Mouse (Mus musculus) liver, adult 2 months (tissue): ENCODE data around the gene Med27. TPM values are rescaled to one million over a fixed set of nuclear protein-coding genes. Genes with fewer than 3 reads are reported as not detected.

Experiments
- DNase-seq: peaks from one replicate; pipeline ENCODE4 v3.0.0-alpha.2; 2011; ENCODE audit warnings: low read depth, low spot score; ENCODE audit errors: extremely low read depth
- H3K27ac ChIP-seq: fragments of 200-500 bp; replicated peaks from 2 replicates; pipeline ENCODE4 v1.5.1; 2012; ENCODE audit warnings: low read depth, mild to moderate bottlenecking, control low read depth, inconsistent platforms, low read length; ENCODE audit not compliant: insufficient read depth
- H3K27me3 ChIP-seq: fragments of 200-500 bp; 2 replicates; pipeline ENCODE4 v1.6.1; 2012; ENCODE audit warnings: mild to moderate bottlenecking, moderate library complexity, low read length, inconsistent platforms; ENCODE audit not compliant: control insufficient read depth, insufficient read depth
- H3K36me3 ChIP-seq: fragments of 200-500 bp; 2 replicates; pipeline ENCODE4 v1.6.1; 2012; ENCODE audit warnings: low read length, inconsistent platforms; ENCODE audit not compliant: control insufficient read depth, insufficient read depth
- H3K4me1 ChIP-seq: fragments of 200-500 bp; 2 replicates; pipeline ENCODE4 v1.6.1; 2011; ENCODE audit warnings: low read length; ENCODE audit not compliant: control insufficient read depth, insufficient read depth
- H3K4me3 ChIP-seq: fragments of 200-500 bp; 2 replicates; pipeline ENCODE4 v1.5.1; 2011; ENCODE audit warnings: low read depth, mild to moderate bottlenecking, control low read depth, low read length, moderate library complexity; ENCODE audit not compliant: insufficient read depth
- H3K79me2 ChIP-seq: fragments of 200-500 bp; 2 replicates; pipeline ENCODE4 v1.6.1; 2012; ENCODE audit warnings: inconsistent platforms, mild to moderate bottlenecking, low read length, moderate library complexity; ENCODE audit not compliant: control insufficient read depth, insufficient read depth
- H3K9ac ChIP-seq: fragments of 200-500 bp; 2 replicates; pipeline ENCODE4 v1.6.1; 2012; ENCODE audit warnings: low read depth, mild to moderate bottlenecking, control low read depth, inconsistent platforms, low read length
- CTCF ChIP-seq: fragments of 200-500 bp; IDR thresholded peaks from 2 replicates; pipeline ENCODE4 v1.5.1; 2011; ENCODE audit warnings: low read depth, low read length, control low read depth
- POLR2A ChIP-seq: fragments of 200-500 bp; IDR thresholded peaks from 2 replicates; pipeline ENCODE4 v1.6.1; 2011; ENCODE audit warnings: low read length, control low read depth; ENCODE audit not compliant: insufficient read depth; ENCODE audit errors: extremely low read depth
- WGBS: fragments of 180-500 bp; shearing (Covaris S2); methylation state at CpG from one replicate; pipeline ENCODE4 v1.1.7; 2018; 5-methylcytosine and 5-hydroxymethylcytosine counted together
- polyA plus RNA-seq: library from polyadenylated mRNA; depleted of rRNA; stranded (reverse); fragments of >200 nt; gene quantifications from 2 replicates; pipeline ENCODE4 v1.2.3, GENCODE M21; 2012
- total RNA-seq: library from RNA; depleted of rRNA; stranded (reverse); fragments of >200 nt; gene quantifications from 2 replicates; pipeline ENCODE4 v1.2.3, GENCODE M21; 2014

The Med27 gene
- total and polyA plus RNA-seq, 2 experiments, result 5.7 to 13.2 TPM

GRCm38 (mm10) chr2:29418498-29418897 is 71.9 kb downstream of the Med27 start:
- Histone ChIP-seq H3K27me3 (no peaks in the 10 kb centered on the region), H3K36me3 (peaks cover 2% of the 10 kb centered on the region; the same call in 1 of the 2 replicates), H3K4me3 (no peak overlapping the region), H3K9ac (no peak overlapping the region), H3K4me1 (peaks cover 7% of the 10 kb centered on the region), H3K79me2 (0 out of 2 replicates have a peak, but pooled peaks cover 2% of the 10 kb centered on the region), H3K27ac (no peak overlapping the region)
- TF ChIP-seq POLR2A (no peak), CTCF (no peak)
- no peak for DNase-seq
- WGBS, result 75% methylated on average over 6 of the region's 6 CpGs

- Histone ChIP-seq H3K36me3 (peaks cover 2% of the 10 kb centered on the region; the same call in 1 of the 2 replicates), H3K9ac (no peak overlapping the region), H3K27ac (no peak overlapping the region), H3K27me3 (no peaks in the 10 kb centered on the region), H3K79me2 (0 out of 2 replicates have a peak, but pooled peaks cover under 1% of the 10 kb centered on the region), H3K4me1 (peaks cover 7% of the 10 kb centered on the region), H3K4me3 (no peak overlapping the region)
- DNase-seq, result no peak
- WGBS, result 85% methylated on average over 5 of the region's 5 CpGs
- TF ChIP-seq POLR2A, result no peak
Observed at GRCm38 (mm10) chr2:29419434-29419833, 72.8 kb downstream of the Med27 start.

DNA sequence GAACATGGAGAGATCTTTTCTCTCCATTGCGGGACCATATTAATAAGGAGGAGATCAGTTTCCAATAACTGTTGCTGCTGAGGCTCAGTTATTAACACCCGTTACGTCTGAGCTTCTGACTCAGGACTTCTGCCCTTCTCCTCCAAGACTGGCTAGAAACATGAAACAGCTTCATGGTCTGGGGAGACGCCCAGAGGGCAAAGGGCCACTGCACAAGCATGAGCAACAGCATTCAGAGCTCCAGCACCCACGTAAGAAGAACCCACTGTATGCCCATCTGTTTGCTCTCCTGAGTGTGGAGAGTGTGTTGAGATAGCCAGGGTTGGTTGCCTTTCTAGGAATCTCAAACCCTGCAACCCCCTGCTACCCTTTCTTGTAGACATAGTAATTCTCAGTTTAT is 73.3 kb downstream of the Med27 start:
- no peak for TF ChIP-seq POLR2A
- TF ChIP-seq CTCF, result peak; percentile 57
- H3K27ac ChIP-seq, result no peak overlapping the region

GRCm38 (mm10) chr2:29422126-29422840 is 75.7 kb downstream of the Med27 start:
- no peak for DNase-seq
- 86% methylated on average over 10 of the region's 10 CpGs for WGBS
- H3K4me1 ChIP-seq, result peaks cover 14% of the 10 kb centered on the region
- H3K27me3 ChIP-seq, result no peaks in the 10 kb centered on the region
- no peak overlapping the region for H3K27ac ChIP-seq
- no peak overlapping the region for H3K9ac ChIP-seq
- H3K79me2 ChIP-seq, result peaks cover 4% of the 10 kb centered on the region; the same call in 1 of the 2 replicates
- H3K36me3 ChIP-seq, result no peaks in the 10 kb centered on the region
- TF ChIP-seq POLR2A (no peak), CTCF (no peak)
- H3K4me3 ChIP-seq, result no peak overlapping the region

More for the DNA sequence above, 73.3 kb downstream of the Med27 start:
- DNase-seq, result peak; percentile 60
- H3K36me3 ChIP-seq, result peaks cover 2% of the 10 kb centered on the region; the same call in 1 of the 2 replicates
- WGBS, result 41% methylated on average over 5 of the region's 5 CpGs
- H3K79me2 ChIP-seq, result no peaks in the 10 kb centered on the region
- peaks cover 8% of the 10 kb centered on the region for H3K4me1 ChIP-seq
- no peak overlapping the region for H3K9ac ChIP-seq
- no peaks in the 10 kb centered on the region for H3K27me3 ChIP-seq
- H3K4me3 ChIP-seq, result no peak overlapping the region

- DNase-seq, result peak; percentile 66
- H3K4me3 ChIP-seq, result no peak overlapping the region
- no peak for TF ChIP-seq POLR2A
- no peak for TF ChIP-seq CTCF
- WGBS, result 65% methylated on average over 3 of the region's 3 CpGs
- H3K27ac ChIP-seq, result no peak overlapping the region
- peaks cover 9% of the 10 kb centered on the region; the same call in 1 of the 2 replicates for H3K79me2 ChIP-seq
- H3K4me1 ChIP-seq, result peaks cover 14% of the 10 kb centered on the region
- no peaks in the 10 kb centered on the region for H3K36me3 ChIP-seq
- H3K9ac ChIP-seq, result no peak overlapping the region
- no peaks in the 10 kb centered on the region for H3K27me3 ChIP-seq
Observed at GRCm38 (mm10) chr2:29423059-29423458, 76.4 kb downstream of the Med27 start.

- Histone ChIP-seq H3K27me3 (no peaks in the 10 kb centered on the region), H3K9ac (no peak overlapping the region), H3K79me2 (peaks cover 9% of the 10 kb centered on the region; the same call in 1 of the 2 replicates), H3K4me1 (peaks cover 11% of the 10 kb centered on the region), H3K4me3 (no peak overlapping the region), H3K27ac (no peak overlapping the region), H3K36me3 (no peaks in the 10 kb centered on the region)
- TF ChIP-seq CTCF (no peak), POLR2A (no peak)
- peak; percentile 71 for DNase-seq
- 65% methylated on average over 2 of the region's 2 CpGs for WGBS
Observed at GRCm38 (mm10) chr2:29425386-29425785, 78.8 kb downstream of the Med27 start.
